Mouse (Mus musculus): Measurements from ENCODE around the gene Kdelr2.
"Not testable (repeated sequence)": the region's sequence is repeated elsewhere in the genome, so short reads cannot be mapped to it uniquely, and the experiment has no call there.

The Kdelr2 gene

GRCm38 (mm10) chr5:143403221-143404147 lies at the start of gene Kdelr2:
Gene Kdelr2 (plus strand): TSS chr5:143403838.
- peak; percentile 88 for DNase-seq

- no peak for DNase-seq
Observed at GRCm38 (mm10) chr5:143356017-143356416, 47.6 kb upstream of the Kdelr2 start.

- no peak for DNase-seq
Observed at GRCm38 (mm10) chr5:143356686-143357388, 46.8 kb upstream of the Kdelr2 start, which contains the start of gene Grid2ip. Gene Grid2ip (plus strand): TSS chr5:143357338.

- DNase-seq, result no peak
Observed at GRCm38 (mm10) chr5:143357564-143357963, 46.1 kb upstream of the Kdelr2 start.

GRCm38 (mm10) chr5:143359263-143359662 lies 44.4 kb upstream of the Kdelr2 start:
- no peak for DNase-seq

GRCm38 (mm10) chr5:143360000-143360399 lies 43.6 kb upstream of the Kdelr2 start:
- no peak for DNase-seq

GRCm38 (mm10) chr5:143361428-143361827 lies 42.2 kb upstream of the Kdelr2 start:
- no peak for DNase-seq

GRCm38 (mm10) chr5:143363678-143364615 lies 39.7 kb upstream of the Kdelr2 start:
- DNase-seq, result no peak

GRCm38 (mm10) chr5:143367931-143368330 lies 35.7 kb upstream of the Kdelr2 start:
- DNase-seq, result no peak

GRCm38 (mm10) chr5:143369611-143370255 lies 33.9 kb upstream of the Kdelr2 start:
- DNase-seq, result no peak

GRCm38 (mm10) chr5:143370416-143371145 lies 33.1 kb upstream of the Kdelr2 start:
- DNase-seq, result no peak

GRCm38 (mm10) chr5:143371146-143371510 lies 32.5 kb upstream of the Kdelr2 start:
- DNase-seq, result no peak

GRCm38 (mm10) chr5:143372818-143373217 lies 30.8 kb upstream of the Kdelr2 start:
- no peak for DNase-seq

- peak; percentile 37 for DNase-seq
Observed at GRCm38 (mm10) chr5:143375242-143375641, 28.4 kb upstream of the Kdelr2 start.

GRCm38 (mm10) chr5:143376156-143376555 lies 27.5 kb upstream of the Kdelr2 start:
- no peak for DNase-seq

GRCm38 (mm10) chr5:143386797-143387621 lies 16.6 kb upstream of the Kdelr2 start:
- DNase-seq, result no peak

GRCm38 (mm10) chr5:143394184-143394583 lies 9.5 kb upstream of the Kdelr2 start:
- no peak for DNase-seq

- DNase-seq, result not testable (repeated sequence)
Observed at GRCm38 (mm10) chr5:143394966-143395365, 8.7 kb upstream of the Kdelr2 start.

GRCm38 (mm10) chr5:143395649-143396048 lies 8.0 kb upstream of the Kdelr2 start:
- DNase-seq, result no peak

GRCm38 (mm10) chr5:143400501-143400900 lies 3.1 kb upstream of the Kdelr2 start:
- no peak for DNase-seq

- no peak for DNase-seq
Observed at GRCm38 (mm10) chr5:143401556-143401955, 2.1 kb upstream of the Kdelr2 start.

All from kidney, adult 11 months (tissue).